Mouse (Mus musculus) neural tube, embryonic 12.5 days (tissue): ENCODE data around the gene Rasa4. TPM values are rescaled to one million over a fixed set of nuclear protein-coding genes. Genes with fewer than 3 reads are reported as not detected.
"Not testable (repeated sequence)": the region's sequence is repeated elsewhere in the genome, so short reads cannot be mapped to it uniquely, and the experiment has no call there.

Experiments used
- ATAC-seq: fragments of 200-750 bp; cut with Nextera tagmentation; 2 replicates; pipeline ENCODE4 v1.8.0; 2017; ENCODE audit warnings: low read depth, mild to moderate bottlenecking, moderate TSS enrichment, moderate library complexity; ENCODE audit not compliant: low FRiP score
- H3K27ac ChIP-seq: fragments of 300-500 bp; sonication (generic); 2 replicates; pipeline ENCODE4 v1.5.1; 2016
- H3K27me3 ChIP-seq: fragments of 300-500 bp; sonication (generic); replicated peaks from 2 replicates; pipeline ENCODE4 v1.6.1; 2016; ENCODE audit warnings: mild to moderate bottlenecking
- H3K36me3 ChIP-seq: fragments of 300-500 bp; sonication (generic); 2 replicates; pipeline ENCODE4 v1.6.1; 2016; ENCODE audit warnings: mild to moderate bottlenecking
- H3K4me1 ChIP-seq: fragments of 300-500 bp; sonication (generic); 2 replicates; pipeline ENCODE4 v1.6.1; 2016
- H3K4me2 ChIP-seq: fragments of 300-500 bp; sonication (generic); replicated peaks from 2 replicates; pipeline ENCODE4 v1.6.1; 2016; ENCODE audit warnings: mild to moderate bottlenecking
- H3K4me3 ChIP-seq: fragments of 300-500 bp; sonication (generic); 2 replicates; pipeline ENCODE4 v1.5.1; 2016
- H3K9ac ChIP-seq: fragments of 300-500 bp; sonication (generic); 2 replicates; pipeline ENCODE4 v1.6.1; 2016; ENCODE audit warnings: mild to moderate bottlenecking
- H3K9me3 ChIP-seq: fragments of 300-500 bp; sonication (generic); 2 replicates; pipeline ENCODE4 v1.6.1; 2016; ENCODE audit warnings: mild to moderate bottlenecking
- WGBS: fragments of 180-500 bp; shearing (Covaris S2); methylation state at CpG from one replicate; pipeline ENCODE4 v1.1.7; 2016; 5-methylcytosine and 5-hydroxymethylcytosine counted together
- polyA plus RNA-seq: library from polyadenylated mRNA; unstranded; fragments of >200 nt; fragmentation: Nextera tagmentation; extraction: Ambion mirVana; gene quantifications from 2 replicates; pipeline ENCODE4 v1.2.1, GENCODE M21; 2016

Rasa4 gene
- polyA plus RNA-seq, 1 experiment from 2014 or later: 10.8 TPM

DNA sequence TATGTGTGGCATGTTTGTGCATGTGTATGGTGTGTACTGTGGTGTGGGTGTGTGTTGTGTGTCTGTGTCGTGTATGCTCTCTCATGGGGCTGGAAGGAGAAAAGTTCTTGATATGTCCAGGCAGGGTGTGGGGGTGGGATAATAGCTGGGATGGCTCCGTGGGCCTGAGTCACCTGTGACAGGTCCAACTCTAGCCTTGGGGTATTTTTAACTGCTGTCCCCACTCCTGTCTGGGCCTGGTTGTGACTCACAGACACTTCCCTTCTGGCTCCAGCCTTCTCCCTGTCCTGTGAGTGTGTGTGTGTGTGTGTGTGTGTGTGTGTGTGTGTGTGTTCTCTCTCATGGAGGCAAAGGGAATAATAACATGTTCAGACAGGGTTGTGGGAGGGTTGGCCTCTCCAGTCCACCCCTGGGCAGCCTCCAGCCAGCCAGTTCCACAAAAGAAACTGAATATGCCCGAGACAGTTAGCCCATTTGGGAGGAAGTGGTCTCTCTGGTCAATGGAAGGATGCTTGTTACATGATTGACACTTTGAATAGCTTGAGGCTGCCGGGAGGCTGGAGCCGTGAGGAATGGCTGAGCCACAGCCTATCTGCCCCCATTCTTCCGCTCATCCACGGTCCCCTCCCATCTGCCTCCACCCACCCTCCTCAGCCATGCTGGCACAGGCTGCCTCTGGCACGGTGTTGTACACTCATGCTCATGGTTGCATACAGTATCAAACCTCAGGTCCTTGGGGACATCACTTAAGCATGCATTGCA is 10.7 kb downstream of the Rasa4 start:
- Histone ChIP-seq H3K4me2 (no peak overlapping the region), H3K4me1 (no peaks in the 10 kb centered on the region), H3K9me3 (no peaks in the 10 kb centered on the region), H3K36me3 (no peaks in the 10 kb centered on the region), H3K27me3 (peaks cover 3% of the 10 kb centered on the region), H3K27ac (no peak overlapping the region), H3K9ac (no peak overlapping the region), H3K4me3 (no peak overlapping the region)
- ATAC-seq: no peak
- WGBS: 69% methylated on average over 8 of the region's 8 CpGs

DNA sequence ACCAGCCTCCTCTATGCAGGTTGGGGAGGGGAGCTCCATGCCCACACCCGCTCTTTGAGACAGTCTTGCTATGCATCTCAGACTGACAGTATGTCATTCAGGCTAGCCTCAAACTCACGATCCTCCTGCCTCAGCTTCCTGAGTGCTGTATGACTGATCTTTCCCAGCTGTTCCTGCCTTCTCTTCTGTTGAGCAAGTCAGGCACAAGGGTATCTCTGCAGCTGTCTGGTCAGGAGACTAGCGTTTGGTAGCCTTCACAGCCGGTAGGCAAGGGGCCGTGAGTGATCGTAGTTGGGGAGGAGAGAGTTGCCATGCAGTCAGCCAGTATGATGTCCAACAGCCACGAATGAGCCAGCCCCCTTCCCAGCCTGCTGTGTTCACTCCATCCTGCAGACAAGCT is 11.4 kb downstream of the Rasa4 start:
- WGBS: 74% methylated on average over 7 of the region's 7 CpGs
- H3K36me3 ChIP-seq: no peaks in the 10 kb centered on the region
- no peak overlapping the region for H3K4me2 ChIP-seq
- no peak overlapping the region for H3K27ac ChIP-seq
- ATAC-seq: no peak
- H3K4me1 ChIP-seq: no peaks in the 10 kb centered on the region
- no peak overlapping the region for H3K9ac ChIP-seq
- no peak overlapping the region for H3K4me3 ChIP-seq
- no peaks in the 10 kb centered on the region for H3K9me3 ChIP-seq
- H3K27me3 ChIP-seq: peaks cover 3% of the 10 kb centered on the region

DNA sequence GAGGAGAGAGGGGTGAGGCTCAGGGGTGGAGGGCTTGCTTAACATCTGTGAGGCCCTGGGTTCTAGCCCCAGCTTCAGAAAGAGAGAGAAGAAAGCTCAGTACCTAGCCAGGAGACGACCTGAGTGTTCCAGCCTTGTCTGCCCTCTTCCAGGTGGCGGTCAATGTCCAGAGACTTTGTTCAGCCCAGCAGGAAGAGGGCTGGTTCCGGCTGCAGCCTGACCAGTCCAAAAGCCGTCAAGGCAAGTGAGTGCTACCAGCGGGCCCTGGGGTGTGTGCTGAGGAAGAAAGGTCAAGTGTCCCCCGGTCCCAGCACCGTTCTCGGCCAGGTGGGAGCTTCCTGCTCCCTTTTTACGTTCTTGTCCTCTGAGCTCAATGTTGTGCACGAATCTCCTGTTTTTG is 14.8 kb downstream of the Rasa4 start:
- 85% methylated on average over 10 of the region's 10 CpGs for WGBS
- Histone ChIP-seq H3K9ac (no peak overlapping the region), H3K36me3 (no peaks in the 10 kb centered on the region), H3K4me3 (no peak overlapping the region), H3K27ac (no peak overlapping the region), H3K9me3 (no peaks in the 10 kb centered on the region), H3K27me3 (peaks cover 19% of the 10 kb centered on the region), H3K4me1 (peaks cover 4% of the 10 kb centered on the region), H3K4me2 (no peak overlapping the region)
- ATAC-seq: no peak

DNA sequence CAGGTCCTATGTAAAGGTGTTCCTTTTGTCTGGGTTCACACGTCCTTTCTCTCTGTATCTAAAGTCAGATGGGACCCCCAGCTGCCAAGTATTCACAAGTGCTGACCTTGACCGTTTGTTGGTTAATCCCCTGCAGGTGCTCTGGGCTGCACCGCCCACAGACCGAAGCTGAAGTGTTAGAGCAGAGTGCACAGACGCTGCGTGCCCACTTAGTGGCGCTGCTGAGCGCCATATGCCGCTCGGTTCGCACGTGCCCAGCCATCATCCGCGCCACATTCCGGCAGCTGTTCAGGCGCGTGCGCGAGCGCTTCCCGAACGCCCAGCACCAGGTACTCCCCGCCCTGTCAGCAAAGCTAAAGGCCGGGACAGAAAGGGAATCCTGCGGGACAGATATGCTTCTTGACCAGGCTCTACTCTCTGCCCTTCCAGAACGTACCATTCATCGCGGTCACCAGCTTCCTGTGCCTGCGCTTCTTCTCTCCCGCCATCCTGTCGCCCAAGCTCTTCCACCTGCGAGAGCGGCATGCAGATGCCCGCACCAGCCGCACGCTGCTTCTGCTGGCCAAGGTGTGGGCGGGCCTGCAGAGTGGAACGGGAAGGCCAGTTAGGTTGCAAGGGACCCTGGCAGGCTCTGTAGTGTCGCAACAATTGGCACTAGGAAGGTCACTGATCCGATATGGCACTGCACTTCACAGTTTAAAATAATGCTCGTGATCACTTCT is 18.5 kb downstream of the Rasa4 start:
- H3K4me1 ChIP-seq: peaks cover 4% of the 10 kb centered on the region
- 7% methylated on average over 41 of the region's 41 CpGs for WGBS
- H3K27me3 ChIP-seq: peaks cover 19% of the 10 kb centered on the region
- peak overlapping the region; percentile 68 for H3K4me2 ChIP-seq
- H3K9ac ChIP-seq: no peak overlapping the region
- no peaks in the 10 kb centered on the region for H3K36me3 ChIP-seq
- no peaks in the 10 kb centered on the region for H3K9me3 ChIP-seq
- H3K27ac ChIP-seq: no peak overlapping the region
- H3K4me3 ChIP-seq: peak overlapping the region; percentile 27
- ATAC-seq: peak; percentile 65

DNA sequence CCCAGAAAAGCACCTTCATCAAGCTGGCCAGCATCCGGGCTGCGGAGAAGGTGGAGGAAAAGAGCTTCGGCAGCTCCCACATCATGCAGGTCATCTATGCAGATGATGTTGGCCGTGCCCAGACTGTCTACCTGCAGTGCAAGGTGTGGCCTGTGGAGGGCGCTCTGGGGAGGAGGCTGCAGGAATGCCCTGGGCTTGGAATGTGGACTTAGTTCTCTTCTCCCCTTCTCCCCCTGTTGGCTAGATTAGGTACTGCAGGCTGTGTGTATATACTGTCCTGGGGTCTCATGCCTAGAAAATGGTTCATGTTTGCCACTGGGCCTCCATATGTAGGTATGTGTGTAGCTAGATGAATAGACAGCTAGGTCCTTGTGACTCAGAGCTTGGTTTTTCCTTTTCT is 20.8 kb downstream of the Rasa4 start:
- Histone ChIP-seq H3K36me3 (no peaks in the 10 kb centered on the region), H3K9me3 (no peaks in the 10 kb centered on the region), H3K4me1 (peaks cover 4% of the 10 kb centered on the region), H3K27me3 (peaks cover 19% of the 10 kb centered on the region), H3K4me2 (no peak overlapping the region), H3K9ac (no peak overlapping the region), H3K4me3 (no peak overlapping the region), H3K27ac (no peak overlapping the region)
- WGBS: 83% methylated on average over 5 of the region's 5 CpGs
- ATAC-seq: no peak

DNA sequence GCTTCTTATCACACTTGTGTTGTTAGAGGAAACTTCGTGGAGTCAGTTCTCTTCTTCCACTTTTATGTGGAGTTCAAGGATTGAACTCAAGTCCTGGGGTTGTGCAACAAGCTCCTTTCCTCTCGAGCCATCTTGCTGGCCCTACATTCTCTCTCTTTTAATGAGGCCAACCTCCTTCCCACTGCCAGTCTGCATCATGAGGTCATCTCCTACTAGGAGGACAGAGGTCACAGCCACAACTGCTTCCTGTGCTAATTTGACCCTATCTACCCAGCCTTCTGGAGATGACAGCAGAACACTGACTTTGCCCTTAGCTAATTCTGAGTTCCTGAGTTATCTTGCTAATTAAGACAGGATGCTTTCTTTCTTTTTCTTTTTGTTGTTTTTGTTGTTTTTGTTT is 24.8 kb downstream of the Rasa4 start:
- Histone ChIP-seq H3K36me3 (no peaks in the 10 kb centered on the region), H3K27ac (no peak overlapping the region), H3K4me2 (no peak overlapping the region), H3K27me3 (peaks cover 4% of the 10 kb centered on the region; the same call in 1 of the 2 replicates), H3K9me3 (no peaks in the 10 kb centered on the region), H3K4me1 (no peaks in the 10 kb centered on the region), H3K9ac (no peak overlapping the region), H3K4me3 (no peak overlapping the region)
- 73% methylated on average over 2 of the region's 2 CpGs for WGBS
- ATAC-seq: no peak

DNA sequence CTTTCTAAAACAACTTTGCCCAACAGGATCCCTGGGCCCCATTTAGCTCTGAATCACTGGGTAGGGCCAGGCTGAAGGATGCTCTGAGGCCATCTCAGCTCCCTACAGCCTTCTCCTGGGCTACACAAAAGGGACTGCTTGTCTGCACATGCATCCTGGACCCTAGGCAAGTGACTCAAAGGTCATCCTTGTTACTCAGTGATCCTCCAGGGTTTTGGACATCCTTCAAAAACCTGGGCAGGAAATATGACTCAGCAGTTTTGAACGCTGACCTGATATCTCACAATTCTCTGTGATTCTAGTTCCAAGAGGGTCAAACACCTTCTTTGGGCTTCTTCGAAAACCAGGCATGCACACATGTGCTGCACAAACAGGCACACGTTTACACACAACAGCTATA is 25.3 kb downstream of the Rasa4 start:
- no peak overlapping the region for H3K27ac ChIP-seq
- no peaks in the 10 kb centered on the region for H3K36me3 ChIP-seq
- H3K9ac ChIP-seq: no peak overlapping the region
- no peaks in the 10 kb centered on the region for H3K27me3 ChIP-seq
- no peaks in the 10 kb centered on the region for H3K4me1 ChIP-seq
- H3K4me3 ChIP-seq: no peak overlapping the region
- no peak for ATAC-seq
- WGBS: 83% methylated on average over 3 of the region's 3 CpGs
- no peaks in the 10 kb centered on the region for H3K9me3 ChIP-seq
- H3K4me2 ChIP-seq: no peak overlapping the region

DNA sequence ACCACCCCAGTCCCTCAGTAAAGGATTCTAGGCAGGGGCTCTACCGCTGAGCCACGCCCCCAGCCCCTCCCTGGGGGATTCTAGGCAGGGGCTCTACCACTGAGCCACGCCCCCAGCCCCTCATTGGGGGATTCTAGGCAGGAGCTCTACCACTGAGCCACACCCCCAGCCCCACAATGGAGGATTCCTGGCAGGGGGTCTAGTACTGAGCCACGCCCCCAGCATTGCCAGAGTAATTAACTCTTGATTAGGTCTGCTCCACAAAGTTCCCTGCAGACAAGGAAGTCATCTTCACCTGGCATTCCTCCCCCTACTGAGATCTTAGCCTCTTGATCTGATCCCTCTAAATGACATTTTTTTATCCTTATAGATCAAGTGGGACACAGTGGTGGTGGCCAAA is 29.8 kb downstream of the Rasa4 start:
- not testable (repeated sequence) for H3K36me3 ChIP-seq, H3K4me2 ChIP-seq, ATAC-seq, H3K9ac ChIP-seq, H3K9me3 ChIP-seq, H3K27me3 ChIP-seq, H3K27ac ChIP-seq, H3K4me3 ChIP-seq
- H3K4me1 ChIP-seq: peaks cover 18% of the 10 kb centered on the region
- 40% methylated on average over 4 of the region's 4 CpGs for WGBS

DNA sequence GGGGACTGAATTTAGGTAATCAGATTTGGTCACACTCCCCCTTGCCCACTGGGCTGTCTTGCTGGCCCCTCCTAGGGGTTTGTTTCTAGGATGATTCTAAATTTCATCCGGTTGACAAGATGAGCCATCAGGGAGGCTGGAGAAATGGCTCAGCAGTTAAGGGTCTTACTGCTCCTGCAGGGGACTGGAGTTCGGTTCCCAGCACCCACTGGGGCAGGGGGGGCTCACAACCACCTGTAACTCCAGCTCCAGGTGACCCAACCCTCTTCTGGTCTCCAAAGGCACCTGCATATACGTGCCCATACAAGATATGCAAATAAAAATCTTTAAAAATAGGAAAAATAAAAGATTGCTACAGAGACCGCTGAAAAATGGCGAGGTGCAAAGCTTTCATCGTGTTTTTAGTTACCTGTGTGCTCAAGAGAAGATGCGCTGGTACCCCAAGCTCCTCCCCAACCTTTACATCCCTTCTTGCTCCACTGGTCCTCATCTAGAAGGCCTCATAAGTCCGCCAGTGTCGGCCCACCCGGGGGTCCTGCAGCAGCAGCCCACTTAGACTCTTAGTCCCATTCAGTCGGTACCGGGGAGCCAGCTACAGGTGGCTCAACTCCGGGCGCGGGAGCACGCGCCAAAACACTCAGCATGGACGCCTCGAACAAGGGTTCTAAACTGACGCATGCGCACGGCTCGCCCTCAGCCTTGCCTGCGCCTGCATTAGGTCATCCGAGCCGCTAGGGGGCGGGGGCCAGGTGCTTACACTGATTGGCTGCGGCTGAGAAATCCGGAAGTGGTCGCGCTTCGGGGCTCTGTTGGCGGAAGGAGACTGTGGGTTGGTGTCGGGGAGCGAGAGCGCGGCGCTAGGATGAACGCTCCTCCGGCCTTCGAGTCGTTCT is 32.4 kb downstream of the Rasa4 start, which contains the start of gene Polr2j:
Gene Polr2j, plus strand, starts transcription at position 741 of the 893 bp plus-strand sequence.
- Histone ChIP-seq H3K27me3 (no peaks in the 10 kb centered on the region), H3K4me3 (peak within 1 kb of the TSS; percentile 90), H3K9ac (peak within 1 kb of the TSS; percentile 80), H3K36me3 (peaks cover 16% of the 10 kb centered on the region), H3K27ac (no peak within 1 kb of the TSS), H3K4me1 (peaks cover 21% of the 10 kb centered on the region), H3K4me2 (peak within 1 kb of the TSS; percentile 91), H3K9me3 (no peaks in the 10 kb centered on the region)
- WGBS: 3% methylated on average over 42 of the region's 42 CpGs
- ATAC-seq: peak; percentile 93

DNA sequence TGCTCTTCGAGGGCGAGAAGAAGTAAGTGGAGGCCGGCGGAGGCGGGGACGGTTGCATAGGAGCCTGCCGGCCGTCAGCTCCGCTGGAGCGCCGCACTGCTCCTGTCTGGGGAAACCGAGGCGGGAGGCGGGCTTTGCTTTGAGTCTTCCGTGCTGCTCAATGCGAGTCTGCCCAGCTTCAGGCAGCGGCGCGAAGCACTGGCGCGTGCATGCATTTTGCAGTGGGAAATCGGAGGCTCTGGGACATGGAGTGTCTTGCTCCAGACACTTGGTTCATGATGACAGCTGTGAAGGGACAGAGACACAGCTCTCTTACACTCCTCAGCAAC is 33.0 kb downstream of the Rasa4 start:
- ATAC-seq: peak; percentile 53

DNA sequence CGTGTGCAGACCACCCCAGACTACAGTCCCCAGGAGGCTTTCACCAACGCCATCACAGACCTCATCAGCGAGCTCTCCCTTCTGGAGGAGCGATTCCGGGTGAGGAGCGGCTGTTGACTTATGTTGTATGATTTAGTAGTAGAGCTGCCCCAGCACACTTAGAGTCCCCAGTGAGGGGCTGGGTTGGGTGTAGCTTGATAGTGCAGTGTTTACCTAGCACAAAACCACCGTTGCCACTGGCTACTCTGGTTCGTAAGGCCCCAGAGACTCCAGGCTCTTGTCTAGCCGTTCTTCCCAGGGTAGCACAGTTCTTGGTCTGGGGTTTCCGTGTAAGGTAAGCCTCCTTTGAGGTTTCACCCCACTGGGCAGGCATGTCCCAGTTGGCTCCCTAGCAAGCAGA is 38.4 kb downstream of the Rasa4 start:
- no peaks in the 10 kb centered on the region for H3K27me3 ChIP-seq
- 89% methylated on average over 10 of the region's 10 CpGs for WGBS
- peaks cover 12% of the 10 kb centered on the region for H3K4me1 ChIP-seq
- no peaks in the 10 kb centered on the region for H3K9me3 ChIP-seq
- no peak overlapping the region for H3K4me3 ChIP-seq
- H3K27ac ChIP-seq: no peak overlapping the region
- ATAC-seq: no peak
- no peak overlapping the region for H3K9ac ChIP-seq
- no peak overlapping the region for H3K4me2 ChIP-seq
- peaks cover 58% of the 10 kb centered on the region for H3K36me3 ChIP-seq

More for the DNA sequence above, 33.0 kb downstream of the Rasa4 start:
- peak overlapping the region; percentile 80 for H3K9ac ChIP-seq
- H3K27ac ChIP-seq: no peak overlapping the region
- peaks cover 16% of the 10 kb centered on the region for H3K36me3 ChIP-seq
- peaks cover 21% of the 10 kb centered on the region for H3K4me1 ChIP-seq
- peak overlapping the region; percentile 90 for H3K4me3 ChIP-seq
- H3K4me2 ChIP-seq: peak overlapping the region; percentile 91
- no peaks in the 10 kb centered on the region for H3K27me3 ChIP-seq
- WGBS: under 1% methylated on average over 22 of the region's 22 CpGs
- no peaks in the 10 kb centered on the region for H3K9me3 ChIP-seq
